Mouse (Mus musculus) cortical plate, adult 2 months (tissue): ENCODE data around the gene Atp6v0a2.

Experiments used
- CTCF ChIP-seq: fragments of 200-500 bp; IDR thresholded peaks from 2 replicates; pipeline ENCODE4 v1.5.1; 2011; ENCODE audit warnings: mild to moderate bottlenecking, control low read depth, low read length; ENCODE audit not compliant: insufficient read depth; ENCODE audit errors: extremely low read depth
- POLR2A ChIP-seq: fragments of 200-500 bp; IDR thresholded peaks from 2 replicates; pipeline ENCODE4 v1.6.1; 2011; ENCODE audit warnings: mild to moderate bottlenecking, low read length, control low read depth; ENCODE audit not compliant: insufficient read depth; ENCODE audit errors: extremely low read depth

- TF ChIP-seq CTCF, result no peak
- no peak for TF ChIP-seq POLR2A
These were observed 7.0 kb upstream of the Atp6v0a2 start for GRCm38 (mm10) chr5:124621362-124621761.
